Mouse (Mus musculus) liver, adult 2 months (tissue): ENCODE data around the gene Dlx3. TPM values are rescaled to one million over a fixed set of nuclear protein-coding genes. Genes with fewer than 3 reads are reported as not detected.

ENCODE experiments used
- DNase-seq: peaks from one replicate; pipeline ENCODE4 v3.0.0-alpha.2; 2011; ENCODE audit warnings: low read depth, low spot score; ENCODE audit errors: extremely low read depth
- H3K27ac ChIP-seq: fragments of 200-500 bp; replicated peaks from 2 replicates; pipeline ENCODE4 v1.5.1; 2012; ENCODE audit warnings: low read depth, mild to moderate bottlenecking, control low read depth, inconsistent platforms, low read length; ENCODE audit not compliant: insufficient read depth
- H3K27me3 ChIP-seq: fragments of 200-500 bp; 2 replicates; pipeline ENCODE4 v1.6.1; 2012; ENCODE audit warnings: mild to moderate bottlenecking, moderate library complexity, low read length, inconsistent platforms; ENCODE audit not compliant: control insufficient read depth, insufficient read depth
- H3K36me3 ChIP-seq: fragments of 200-500 bp; 2 replicates; pipeline ENCODE4 v1.6.1; 2012; ENCODE audit warnings: low read length, inconsistent platforms; ENCODE audit not compliant: control insufficient read depth, insufficient read depth
- H3K4me1 ChIP-seq: fragments of 200-500 bp; 2 replicates; pipeline ENCODE4 v1.6.1; 2011; ENCODE audit warnings: low read length; ENCODE audit not compliant: control insufficient read depth, insufficient read depth
- H3K4me3 ChIP-seq: fragments of 200-500 bp; 2 replicates; pipeline ENCODE4 v1.5.1; 2011; ENCODE audit warnings: low read depth, mild to moderate bottlenecking, control low read depth, low read length, moderate library complexity; ENCODE audit not compliant: insufficient read depth
- H3K79me2 ChIP-seq: fragments of 200-500 bp; 2 replicates; pipeline ENCODE4 v1.6.1; 2012; ENCODE audit warnings: inconsistent platforms, mild to moderate bottlenecking, low read length, moderate library complexity; ENCODE audit not compliant: control insufficient read depth, insufficient read depth
- H3K9ac ChIP-seq: fragments of 200-500 bp; 2 replicates; pipeline ENCODE4 v1.6.1; 2012; ENCODE audit warnings: low read depth, mild to moderate bottlenecking, control low read depth, inconsistent platforms, low read length
- CTCF ChIP-seq: fragments of 200-500 bp; IDR thresholded peaks from 2 replicates; pipeline ENCODE4 v1.5.1; 2011; ENCODE audit warnings: low read depth, low read length, control low read depth
- POLR2A ChIP-seq: fragments of 200-500 bp; IDR thresholded peaks from 2 replicates; pipeline ENCODE4 v1.6.1; 2011; ENCODE audit warnings: low read length, control low read depth; ENCODE audit not compliant: insufficient read depth; ENCODE audit errors: extremely low read depth
- WGBS: fragments of 180-500 bp; shearing (Covaris S2); methylation state at CpG from one replicate; pipeline ENCODE4 v1.1.7; 2018; 5-methylcytosine and 5-hydroxymethylcytosine counted together
- polyA plus RNA-seq: library from polyadenylated mRNA; depleted of rRNA; stranded (reverse); fragments of >200 nt; gene quantifications from 2 replicates; pipeline ENCODE4 v1.2.3, GENCODE M21; 2012
- total RNA-seq: library from RNA; depleted of rRNA; stranded (reverse); fragments of >200 nt; gene quantifications from 2 replicates; pipeline ENCODE4 v1.2.3, GENCODE M21; 2014

The Dlx3 gene
- total and polyA plus RNA-seq, 2 experiments, result not detected

DNA sequence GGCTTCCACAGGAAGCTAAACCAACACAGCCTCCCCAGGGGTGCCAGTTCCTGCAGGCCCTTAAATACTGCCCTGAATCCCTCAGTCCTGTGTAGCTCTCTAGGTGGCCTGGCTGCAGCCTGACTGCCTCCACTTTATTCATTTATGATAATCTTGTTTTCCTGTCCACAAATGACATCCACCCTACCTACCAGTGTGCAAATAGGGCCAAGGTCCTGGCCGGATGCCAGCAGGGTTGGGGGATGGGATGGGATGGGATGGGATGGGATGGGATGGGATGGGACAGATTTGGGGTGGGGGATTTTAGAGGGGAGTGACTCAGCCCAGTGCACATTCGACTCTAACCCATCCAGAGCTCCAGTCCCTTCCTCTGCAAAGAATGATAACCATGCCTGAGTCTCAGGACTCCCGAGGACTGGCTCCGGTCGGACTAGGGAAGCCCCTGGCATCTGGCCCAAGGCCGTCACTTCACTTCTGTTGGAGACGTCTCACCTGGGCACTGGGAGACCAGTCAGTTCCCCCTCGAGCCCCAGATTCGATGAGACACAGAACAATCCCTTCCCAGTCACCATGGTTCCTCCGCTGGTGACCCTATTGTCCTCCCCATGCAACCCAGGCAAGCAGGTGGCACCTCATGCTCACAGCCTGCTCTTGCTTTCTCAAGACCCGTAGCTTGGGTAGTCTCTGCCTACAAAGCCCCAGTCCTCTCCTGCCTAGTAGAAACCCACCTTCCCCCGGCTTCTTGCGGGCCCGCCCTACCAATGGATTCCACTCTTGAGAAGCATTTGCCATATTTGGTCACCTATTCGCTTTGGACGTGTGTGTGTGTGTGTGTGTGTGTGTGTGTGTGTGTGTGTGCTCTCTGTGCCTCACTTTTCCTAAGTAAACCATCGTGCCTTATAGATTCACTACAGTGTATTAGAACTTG, 32.4 kb upstream of the Dlx3 start:
- DNase-seq, result no peak
- H3K36me3 ChIP-seq, result no peaks in the 10 kb centered on the region
- H3K27ac ChIP-seq, result no peak overlapping the region
- H3K79me2 ChIP-seq, result no peaks in the 10 kb centered on the region
- H3K4me3 ChIP-seq, result no peak overlapping the region
- no peaks in the 10 kb centered on the region for H3K27me3 ChIP-seq
- 66% methylated on average over 17 of the region's 17 CpGs for WGBS
- no peak for TF ChIP-seq POLR2A
- TF ChIP-seq CTCF, result no peak
- no peak overlapping the region for H3K9ac ChIP-seq
- peaks cover 3% of the 10 kb centered on the region; the same call in 1 of the 2 replicates for H3K4me1 ChIP-seq

DNA sequence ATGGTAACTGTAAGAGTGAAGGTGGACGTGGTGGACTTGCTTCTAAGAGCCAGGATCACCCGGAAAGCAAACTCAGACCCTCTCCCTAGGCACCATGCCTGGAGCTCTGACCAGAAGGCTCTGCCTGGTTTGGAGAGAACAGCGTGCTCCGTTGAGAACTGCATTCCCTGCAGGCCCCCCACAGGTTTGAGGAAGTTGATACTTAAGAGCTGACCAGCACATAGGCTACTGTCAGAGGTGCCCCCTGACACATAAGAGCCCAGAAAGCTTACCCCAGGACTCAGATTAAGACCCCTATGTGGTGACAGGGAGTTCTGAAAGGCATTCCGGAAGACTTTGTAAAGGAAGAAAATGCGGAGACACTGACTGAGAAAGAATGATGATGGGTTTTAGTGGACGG, 31.6 kb upstream of the Dlx3 start:
- Histone ChIP-seq H3K9ac (no peak overlapping the region), H3K4me3 (no peak overlapping the region), H3K27ac (no peak overlapping the region), H3K36me3 (no peaks in the 10 kb centered on the region), H3K27me3 (no peaks in the 10 kb centered on the region), H3K4me1 (peaks cover 3% of the 10 kb centered on the region; the same call in 1 of the 2 replicates), H3K79me2 (no peaks in the 10 kb centered on the region)
- WGBS, result 87% methylated on average over 7 of the region's 7 CpGs
- no peak for TF ChIP-seq POLR2A
- TF ChIP-seq CTCF, result no peak
- no peak for DNase-seq

DNA sequence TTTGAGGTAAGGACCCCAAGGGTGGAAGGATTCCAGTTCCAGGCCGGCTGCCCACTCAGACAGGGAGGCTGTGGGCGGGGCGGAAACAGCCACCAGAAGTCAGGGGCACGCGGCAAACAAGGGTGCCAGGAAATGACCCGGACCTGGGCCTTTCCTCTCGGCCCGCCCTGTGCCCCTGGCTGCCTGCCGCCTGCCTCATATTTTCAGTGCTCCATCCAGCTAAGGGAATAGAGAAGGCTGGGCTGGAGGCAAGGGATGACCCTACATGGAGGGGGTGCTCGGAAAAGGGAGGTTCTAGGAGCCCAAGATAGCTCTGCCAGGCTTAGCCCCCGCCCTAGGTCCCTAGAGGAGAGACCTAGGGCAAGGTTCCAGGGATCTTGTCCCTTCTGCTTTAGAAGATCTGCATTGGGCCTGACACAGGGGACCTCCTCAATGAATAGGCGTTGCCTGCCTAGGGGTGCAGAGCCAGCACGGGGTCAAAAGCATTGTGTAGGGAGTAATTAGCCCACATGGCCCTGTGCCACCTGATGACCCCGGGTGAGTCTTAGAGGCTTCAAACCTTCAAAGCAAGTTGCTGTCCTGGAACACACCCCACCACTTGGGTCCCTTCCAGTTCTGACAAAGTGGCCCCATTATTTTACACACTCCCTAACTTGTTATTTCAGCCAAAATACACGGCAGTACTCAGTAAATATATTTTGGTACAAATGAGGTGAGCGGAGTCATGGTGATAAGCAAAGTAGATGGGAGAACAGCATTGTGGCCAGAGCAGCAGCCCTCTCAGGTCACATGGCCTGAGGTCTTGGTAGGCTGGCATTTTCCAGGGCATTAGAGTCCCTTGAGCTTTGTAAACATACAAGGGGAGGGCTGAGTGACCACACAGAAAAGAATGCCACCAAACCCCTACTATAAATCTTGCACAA, 30.8 kb upstream of the Dlx3 start:
- 61% methylated on average over 16 of the region's 16 CpGs for WGBS
- Histone ChIP-seq H3K27me3 (no peaks in the 10 kb centered on the region), H3K27ac (no peak overlapping the region), H3K79me2 (no peaks in the 10 kb centered on the region), H3K9ac (no peak overlapping the region; the same call in 1 of the 2 replicates), H3K4me3 (no peak overlapping the region), H3K36me3 (no peaks in the 10 kb centered on the region), H3K4me1 (peaks cover 3% of the 10 kb centered on the region; the same call in 1 of the 2 replicates)
- TF ChIP-seq CTCF (no peak), POLR2A (no peak)
- DNase-seq, result no peak

DNA sequence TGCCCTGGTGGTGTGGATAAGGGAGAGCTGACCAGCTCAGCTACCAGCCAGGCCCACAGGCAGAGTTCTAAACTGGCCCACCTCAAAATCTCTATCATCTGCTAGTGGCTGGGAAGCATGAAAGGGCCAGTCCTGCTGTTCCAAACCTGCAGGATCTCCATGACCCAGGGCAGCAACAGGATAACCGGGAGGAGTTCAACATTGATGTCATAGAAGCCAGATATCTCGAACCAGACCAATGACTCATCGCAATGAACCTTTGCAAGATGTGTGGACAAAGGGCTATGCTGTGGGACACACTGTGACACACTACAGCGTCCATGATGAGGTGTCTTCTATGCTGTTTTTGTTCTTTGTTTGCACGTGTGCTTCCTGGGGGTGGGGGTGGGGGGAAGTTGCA, 26.8 kb upstream of the Dlx3 start:
- 45% methylated on average over 5 of the region's 5 CpGs for WGBS

DNA sequence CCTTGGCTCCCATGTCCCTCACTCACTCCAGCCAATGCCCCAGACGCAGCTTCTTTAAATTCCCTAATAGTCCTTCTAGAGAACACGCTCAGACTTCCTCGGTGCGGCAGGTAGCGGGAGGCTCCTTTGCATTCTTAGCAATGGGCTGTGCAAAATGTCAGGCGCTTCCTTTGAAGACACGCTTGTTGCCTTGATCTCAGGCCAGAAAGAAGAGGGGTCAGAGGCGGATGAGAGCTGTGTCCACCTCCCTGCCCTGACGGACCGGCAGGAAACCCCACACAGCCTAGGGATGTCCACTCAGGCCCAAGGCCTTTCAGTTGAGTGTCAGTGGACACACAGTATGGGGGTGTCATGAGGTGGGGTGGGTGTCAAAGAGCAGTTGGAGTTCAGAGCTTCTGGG, 24.3 kb upstream of the Dlx3 start:
- no peak overlapping the region for H3K27ac ChIP-seq
- no peaks in the 10 kb centered on the region for H3K4me1 ChIP-seq
- 90% methylated on average over 10 of the region's 10 CpGs for WGBS
- H3K36me3 ChIP-seq, result no peaks in the 10 kb centered on the region
- no peak overlapping the region for H3K4me3 ChIP-seq
- no peak for DNase-seq
- H3K79me2 ChIP-seq, result no peaks in the 10 kb centered on the region
- TF ChIP-seq POLR2A, result no peak
- no peak for TF ChIP-seq CTCF
- H3K9ac ChIP-seq, result no peak overlapping the region
- no peaks in the 10 kb centered on the region for H3K27me3 ChIP-seq

More for the DNA sequence above, 26.8 kb upstream of the Dlx3 start:
- no peak overlapping the region for H3K4me3 ChIP-seq
- H3K9ac ChIP-seq, result no peak overlapping the region
- no peaks in the 10 kb centered on the region for H3K27me3 ChIP-seq
- H3K27ac ChIP-seq, result no peak overlapping the region
- H3K36me3 ChIP-seq, result no peaks in the 10 kb centered on the region
- TF ChIP-seq CTCF (no peak), POLR2A (no peak)
- no peaks in the 10 kb centered on the region; the same call in 1 of the 2 replicates for H3K4me1 ChIP-seq
- no peak for DNase-seq
- H3K79me2 ChIP-seq, result no peaks in the 10 kb centered on the region
